Mouse (Mus musculus): ENCODE results near the gene Alox5. TPM values are rescaled to one million over a fixed set of nuclear protein-coding genes. Genes with fewer than 3 reads are reported as not detected.

The Alox5 gene
- 9.8 TPM for polyA plus RNA-seq (2014; fragmentation: Illumina TruSeq; extraction: RNeasy Lipid Tissue Mini Kit (QIAGEN cat#74804); ENCODE audit: insufficient read depth, low read depth, low replicate concordance)

DNA sequence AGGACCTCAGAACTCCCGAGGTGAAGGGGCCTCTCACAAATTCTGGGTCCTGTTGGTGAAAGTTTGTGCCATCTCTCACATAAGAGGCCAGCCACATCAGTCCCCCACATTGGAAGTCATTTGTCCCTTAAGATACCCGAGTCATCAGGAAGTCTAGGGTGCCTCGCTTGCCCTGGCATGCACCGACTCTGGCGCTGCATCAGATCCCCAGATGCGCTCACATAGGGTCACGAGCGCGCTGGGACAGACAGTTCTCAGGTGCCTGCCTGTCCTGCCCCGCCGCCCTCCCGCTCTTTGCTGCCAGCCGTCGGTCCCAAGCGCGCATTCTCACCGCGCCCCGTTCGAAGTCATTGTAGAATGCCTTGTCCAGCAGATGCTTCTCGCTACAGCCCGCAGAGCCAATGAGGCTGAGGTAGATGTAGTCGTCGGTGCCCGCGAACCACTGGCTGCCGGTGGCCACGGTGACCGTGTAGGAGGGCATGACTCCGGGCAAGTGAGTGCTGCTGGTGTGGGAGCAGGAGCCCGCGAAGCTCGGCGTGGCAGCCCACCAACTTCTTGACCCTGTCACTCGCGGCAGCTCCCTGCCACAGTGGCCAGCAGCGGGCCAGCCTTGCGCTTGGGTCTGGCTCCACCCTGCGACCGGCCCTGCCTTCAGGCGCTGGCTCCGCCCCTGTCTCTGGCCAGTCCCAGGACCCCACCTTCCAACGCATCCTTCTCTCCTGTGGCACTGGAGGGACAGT, at the start of gene Alox5:
Alox5 (minus strand) TSS at position 635 of the 740 bp plus-strand sequence.

DNA sequence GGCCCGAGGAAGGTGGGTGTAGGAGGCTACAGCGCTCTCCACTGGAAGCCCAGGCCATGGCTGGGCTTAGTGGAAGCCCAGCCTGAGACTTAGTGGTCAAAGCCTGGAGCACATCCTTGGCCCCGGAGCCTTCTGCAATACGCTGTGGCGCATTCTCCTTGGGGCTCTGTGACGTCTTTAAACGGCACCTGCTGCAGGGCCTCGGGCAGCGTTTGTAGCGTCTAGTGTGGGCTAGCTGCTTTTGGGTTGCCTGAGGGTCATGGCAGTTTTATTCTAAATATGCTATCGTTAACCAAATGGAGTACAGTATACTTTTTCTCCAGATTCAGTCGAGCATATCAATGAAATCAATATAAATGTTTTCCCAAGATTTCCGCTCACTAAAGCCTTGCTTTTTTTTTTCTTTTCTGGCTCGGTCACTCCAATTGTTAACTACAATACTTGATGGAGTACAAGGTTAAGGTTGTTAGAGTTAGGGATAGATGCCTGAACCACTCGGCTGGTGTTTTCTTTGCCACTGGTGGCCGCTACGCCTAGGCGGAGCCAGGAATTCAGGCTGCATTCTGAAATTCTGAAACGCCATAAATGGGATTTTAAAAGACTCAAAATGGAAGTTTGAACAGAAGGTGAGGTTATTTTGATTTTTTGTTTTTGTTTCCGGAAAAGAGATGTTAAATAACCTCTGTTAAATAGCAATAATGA, 45.5 kb upstream of the Alox5 start, which contains the start of gene Olfr212:
Olfr212 (plus strand) TSS at position 215 of the 702 bp plus-strand sequence.

DNA sequence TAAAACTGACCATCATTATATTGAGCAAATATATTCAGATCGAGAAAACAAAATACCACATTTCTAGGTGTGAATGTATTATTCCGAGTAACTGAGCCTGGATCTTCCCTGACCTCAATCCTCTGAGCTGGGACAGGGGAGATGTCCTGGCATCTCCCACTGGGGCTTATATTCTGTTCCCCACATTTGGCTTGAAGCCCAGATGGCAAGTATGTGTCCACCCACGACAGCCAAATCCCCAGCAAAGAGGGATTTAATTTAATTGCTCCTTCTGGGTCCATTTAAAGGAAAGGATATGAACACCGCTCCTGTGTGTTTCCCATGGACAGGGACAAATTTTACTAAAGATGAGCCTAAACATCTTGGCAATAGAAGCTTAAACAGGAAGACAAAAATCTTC, 27.8 kb upstream of the Alox5 start, which contains the start of gene Olfr211:
Olfr211 (plus strand) TSS at position 301 of the 400 bp plus-strand sequence.

Other genes with a start within 250 kb of the Alox5 start
- 1.4 TPM for gene Zfand4, start 197.0 kb downstream of the Alox5 start, polyA plus RNA-seq (2014; fragmentation: Illumina TruSeq; extraction: RNeasy Lipid Tissue Mini Kit (QIAGEN cat#74804); ENCODE audit: insufficient read depth, low read depth, low replicate concordance)
- 27.2 TPM for gene March8, start 123.2 kb downstream of the Alox5 start, polyA plus RNA-seq (2014; fragmentation: Illumina TruSeq; extraction: RNeasy Lipid Tissue Mini Kit (QIAGEN cat#74804); ENCODE audit: insufficient read depth, low read depth, low replicate concordance)
- gene Olfr211, start 27.9 kb upstream of the Alox5 start, polyA plus RNA-seq (2014; fragmentation: Illumina TruSeq; extraction: RNeasy Lipid Tissue Mini Kit (QIAGEN cat#74804); ENCODE audit: insufficient read depth, low read depth, low replicate concordance) = not detected
- gene Olfr212, start 45.3 kb upstream of the Alox5 start, polyA plus RNA-seq (2014; fragmentation: Illumina TruSeq; extraction: RNeasy Lipid Tissue Mini Kit (QIAGEN cat#74804); ENCODE audit: insufficient read depth, low read depth, low replicate concordance) = not detected
- gene Olfr213, start 77.3 kb upstream of the Alox5 start, polyA plus RNA-seq (2014; fragmentation: Illumina TruSeq; extraction: RNeasy Lipid Tissue Mini Kit (QIAGEN cat#74804); ENCODE audit: insufficient read depth, low read depth, low replicate concordance) = not detected
- gene Gm5580, start 90.0 kb upstream of the Alox5 start, polyA plus RNA-seq (2014; fragmentation: Illumina TruSeq; extraction: RNeasy Lipid Tissue Mini Kit (QIAGEN cat#74804); ENCODE audit: insufficient read depth, low read depth, low replicate concordance) = 0.23 TPM
- gene Olfr214, start 93.1 kb upstream of the Alox5 start, polyA plus RNA-seq (2014; fragmentation: Illumina TruSeq; extraction: RNeasy Lipid Tissue Mini Kit (QIAGEN cat#74804); ENCODE audit: insufficient read depth, low read depth, low replicate concordance) = not detected
- gene Olfr215, start 123.0 kb upstream of the Alox5 start, polyA plus RNA-seq (2014; fragmentation: Illumina TruSeq; extraction: RNeasy Lipid Tissue Mini Kit (QIAGEN cat#74804); ENCODE audit: insufficient read depth, low read depth, low replicate concordance) = not detected
- gene Zfp422, start 167.8 kb upstream of the Alox5 start, polyA plus RNA-seq (2014; fragmentation: Illumina TruSeq; extraction: RNeasy Lipid Tissue Mini Kit (QIAGEN cat#74804); ENCODE audit: insufficient read depth, low read depth, low replicate concordance) = 20.6 TPM
- gene Depp1, start 189.4 kb upstream of the Alox5 start, polyA plus RNA-seq (2014; fragmentation: Illumina TruSeq; extraction: RNeasy Lipid Tissue Mini Kit (QIAGEN cat#74804); ENCODE audit: insufficient read depth, low read depth, low replicate concordance) = 51.7 TPM
- gene Rassf4, start 212.8 kb upstream of the Alox5 start, polyA plus RNA-seq (2014; fragmentation: Illumina TruSeq; extraction: RNeasy Lipid Tissue Mini Kit (QIAGEN cat#74804); ENCODE audit: insufficient read depth, low read depth, low replicate concordance) = 7.7 TPM

All from lung, adult 10 weeks (tissue).